Mouse (Mus musculus) hindbrain, embryonic 14.5 days (tissue): Measurements from ENCODE around the gene Nsrp1. TPM values are rescaled to one million over a fixed set of nuclear protein-coding genes. Genes with fewer than 3 reads are reported as not detected.
"Not testable (repeated sequence)": the region's sequence is repeated elsewhere in the genome, so short reads cannot be mapped to it uniquely, and the experiment has no call there.

Experiments used
- ATAC-seq: fragments of 200-750 bp; cut with Nextera tagmentation; 2 replicates; pipeline ENCODE4 v1.8.0; 2017; ENCODE audit warnings: moderate number of reproducible peaks, mild to moderate bottlenecking, moderate TSS enrichment, moderate library complexity; ENCODE audit not compliant: low FRiP score
- DNase-seq: peaks from one replicate; pipeline ENCODE4 v3.0.0-alpha.2; 2015; ENCODE audit warnings: low spot score
- H3K27ac ChIP-seq: fragments of 300-500 bp; sonication (generic); 2 replicates; pipeline ENCODE4 v1.5.1; 2014; ENCODE audit warnings: mild to moderate bottlenecking, moderate library complexity
- H3K27me3 ChIP-seq: fragments of 300-500 bp; sonication (generic); 2 replicates; pipeline ENCODE4 v1.6.1; 2014; ENCODE audit warnings: mild to moderate bottlenecking, low read length, mixed read lengths; ENCODE audit not compliant: control insufficient read depth, insufficient read depth
- H3K36me3 ChIP-seq: fragments of 300-500 bp; sonication (generic); replicated peaks from 2 replicates; pipeline ENCODE4 v1.6.1; 2014; ENCODE audit not compliant: control insufficient read depth, insufficient read depth
- H3K4me1 ChIP-seq: fragments of 300-500 bp; sonication (generic); replicated peaks from 2 replicates; pipeline ENCODE4 v1.6.1; 2014; ENCODE audit warnings: antibody characterized with exemption, low read length, mixed read lengths; ENCODE audit not compliant: control insufficient read depth, insufficient read depth
- H3K4me2 ChIP-seq: fragments of 300-500 bp; sonication (generic); replicated peaks from 2 replicates; pipeline ENCODE4 v1.6.1; 2014; ENCODE audit warnings: mild to moderate bottlenecking, moderate library complexity
- H3K4me3 ChIP-seq: fragments of 300-500 bp; sonication (generic); replicated peaks from 2 replicates; pipeline ENCODE4 v1.5.1; 2014; ENCODE audit warnings: mild to moderate bottlenecking, low read length
- H3K9ac ChIP-seq: fragments of 300-500 bp; sonication (generic); 2 replicates; pipeline ENCODE4 v1.6.1; 2014
- H3K9me3 ChIP-seq: fragments of 300-500 bp; sonication (generic); 2 replicates; pipeline ENCODE4 v1.6.1; 2016; ENCODE audit warnings: low read length; ENCODE audit not compliant: control insufficient read depth
- WGBS: fragments of 180-500 bp; shearing (Covaris S2); extraction: QIAGEN DNeasy Blood & Tissue Kit; methylation state at CpG from one replicate; pipeline ENCODE4 v1.1.7; 2014; 5-methylcytosine and 5-hydroxymethylcytosine counted together
- polyA plus RNA-seq: library from polyadenylated mRNA; unstranded; fragments of >200 nt; fragmentation: Nextera tagmentation; extraction: Ambion mirVana; gene quantifications from 2 replicates; pipeline ENCODE4 v1.2.1, GENCODE M21; 2014

The Nsrp1 gene
- polyA plus RNA-seq, 1 experiment from 2014 or later, result 45.6 TPM

GRCm38 (mm10) chr11:77095206-77095605 is 17.0 kb upstream of the Nsrp1 start:
- Histone ChIP-seq H3K4me1 (0 out of 2 replicates have a peak, but pooled peaks cover 4% of the 10 kb centered on the region), H3K4me2 (no peak overlapping the region), H3K27me3 (0 out of 2 replicates have a peak, but pooled peaks cover 5% of the 10 kb centered on the region), H3K4me3 (no peak overlapping the region), H3K36me3 (no peaks in the 10 kb centered on the region), H3K9ac (no peak overlapping the region), H3K27ac (no peak overlapping the region), H3K9me3 (no peaks in the 10 kb centered on the region)
- 72% methylated on average over 7 of the region's 10 CpGs for WGBS
- ATAC-seq, result no peak
- DNase-seq, result no peak

GRCm38 (mm10) chr11:77094136-77094535 is 15.9 kb upstream of the Nsrp1 start:
- Histone ChIP-seq H3K9ac (no peak overlapping the region), H3K4me1 (0 out of 2 replicates have a peak, but pooled peaks cover 4% of the 10 kb centered on the region), H3K36me3 (no peaks in the 10 kb centered on the region), H3K9me3 (no peaks in the 10 kb centered on the region), H3K4me3 (no peak overlapping the region), H3K27me3 (0 out of 2 replicates have a peak, but pooled peaks cover 1% of the 10 kb centered on the region), H3K4me2 (no peak overlapping the region), H3K27ac (no peak overlapping the region)
- DNase-seq, result no peak
- 77% methylated on average over 8 of the region's 8 CpGs for WGBS
- no peak for ATAC-seq

GRCm38 (mm10) chr11:77093208-77093607 is 15.0 kb upstream of the Nsrp1 start:
- Histone ChIP-seq H3K4me1 (0 out of 2 replicates have a peak, but pooled peaks cover 4% of the 10 kb centered on the region), H3K9ac (no peak overlapping the region; the same call in 1 of the 2 replicates), H3K9me3 (no peaks in the 10 kb centered on the region), H3K36me3 (no peaks in the 10 kb centered on the region), H3K4me2 (peak overlapping the region; percentile 48), H3K4me3 (no peak overlapping the region; the same call in 1 of the 2 replicates), H3K27ac (no peak overlapping the region), H3K27me3 (no peaks in the 10 kb centered on the region)
- ATAC-seq (no peak), DNase-seq (peak; percentile 75)
- 2% methylated on average over 11 of the region's 11 CpGs for WGBS

- no peaks in the 10 kb centered on the region for H3K36me3 ChIP-seq
- H3K9me3 ChIP-seq, result no peaks in the 10 kb centered on the region
- no peak overlapping the region for H3K9ac ChIP-seq
- 0 out of 2 replicates have a peak, but pooled peaks cover 4% of the 10 kb centered on the region for H3K4me1 ChIP-seq
- no peak overlapping the region for H3K4me3 ChIP-seq
- WGBS, result 81% methylated on average over 2 of the region's 2 CpGs
- DNase-seq (no peak), ATAC-seq (no peak)
- H3K27me3 ChIP-seq, result no peaks in the 10 kb centered on the region
- H3K27ac ChIP-seq, result no peak overlapping the region
- no peak overlapping the region for H3K4me2 ChIP-seq
These were observed 10.9 kb upstream of the Nsrp1 start for GRCm38 (mm10) chr11:77089162-77089561.

- 88% methylated on average over 2 of the region's 2 CpGs for WGBS
These were observed 8.8 kb upstream of the Nsrp1 start for GRCm38 (mm10) chr11:77087004-77087403.

GRCm38 (mm10) chr11:77084001-77084682 is 5.9 kb upstream of the Nsrp1 start:
- DNase-seq (no peak), ATAC-seq (no peak)
- H3K4me3 ChIP-seq, result no peak overlapping the region
- no peak overlapping the region for H3K4me2 ChIP-seq
- WGBS, result 62% methylated on average over 5 of the region's 5 CpGs
- H3K9ac ChIP-seq, result no peak overlapping the region
- H3K4me1 ChIP-seq, result no peaks in the 10 kb centered on the region
- H3K27ac ChIP-seq, result no peak overlapping the region
- H3K27me3 ChIP-seq, result 0 out of 2 replicates have a peak, but pooled peaks cover 3% of the 10 kb centered on the region
- no peaks in the 10 kb centered on the region for H3K9me3 ChIP-seq
- no peaks in the 10 kb centered on the region for H3K36me3 ChIP-seq

More at GRCm38 (mm10) chr11:77087004-77087403, 8.8 kb upstream of the Nsrp1 start:
- no peak overlapping the region for H3K9ac ChIP-seq
- H3K36me3 ChIP-seq, result no peaks in the 10 kb centered on the region
- DNase-seq, result no peak
- no peak overlapping the region for H3K4me3 ChIP-seq
- no peaks in the 10 kb centered on the region for H3K9me3 ChIP-seq
- no peak for ATAC-seq
- no peaks in the 10 kb centered on the region for H3K4me1 ChIP-seq
- H3K27me3 ChIP-seq, result no peaks in the 10 kb centered on the region
- H3K4me2 ChIP-seq, result no peak overlapping the region
- H3K27ac ChIP-seq, result no peak overlapping the region

- ATAC-seq, result no peak
- no peak overlapping the region for H3K27ac ChIP-seq
- no peaks in the 10 kb centered on the region for H3K9me3 ChIP-seq
- no peak for DNase-seq
- H3K4me2 ChIP-seq, result no peak overlapping the region
- H3K4me1 ChIP-seq, result no peaks in the 10 kb centered on the region; the same call in 1 of the 2 replicates
- H3K27me3 ChIP-seq, result 0 out of 2 replicates have a peak, but pooled peaks cover 3% of the 10 kb centered on the region
- no peak overlapping the region for H3K4me3 ChIP-seq
- H3K36me3 ChIP-seq, result peaks cover 19% of the 10 kb centered on the region
- H3K9ac ChIP-seq, result no peak overlapping the region
- WGBS, result 94% methylated on average over 1 of the region's 1 CpGs
These were observed 1.1 kb upstream of the Nsrp1 start for GRCm38 (mm10) chr11:77079361-77079760.

- DNase-seq, result no peak
- WGBS, result 1% methylated on average over 16 of the region's 16 CpGs
- no peak; the same call in 1 of the 2 replicates for ATAC-seq
These were observed 443 bp downstream of the Nsrp1 start for GRCm38 (mm10) chr11:77077792-77078191.

GRCm38 (mm10) chr11:77077331-77077730 is 904 bp downstream of the Nsrp1 start:
- not testable (repeated sequence) for DNase-seq, H3K27me3 ChIP-seq, H3K4me1 ChIP-seq, H3K9me3 ChIP-seq, H3K27ac ChIP-seq, ATAC-seq
- Histone ChIP-seq H3K4me2 (peak overlapping the region; percentile 67), H3K4me3 (peak overlapping the region; percentile 64), H3K9ac (peak overlapping the region; percentile 70), H3K36me3 (peaks cover 33% of the 10 kb centered on the region)
- WGBS, result 45% methylated on average over 4 of the region's 4 CpGs

More at GRCm38 (mm10) chr11:77077792-77078191, 443 bp downstream of the Nsrp1 start:
- no peaks in the 10 kb centered on the region; the same call in 1 of the 2 replicates for H3K4me1 ChIP-seq
- H3K4me2 ChIP-seq, result peak overlapping the region; percentile 67
- 0 out of 2 replicates have a peak, but pooled peaks cover 3% of the 10 kb centered on the region for H3K27me3 ChIP-seq
- peak overlapping the region; percentile 70 for H3K9ac ChIP-seq
- H3K27ac ChIP-seq, result peak overlapping the region; percentile 90
- no peaks in the 10 kb centered on the region for H3K9me3 ChIP-seq
- peaks cover 31% of the 10 kb centered on the region for H3K36me3 ChIP-seq
- peak overlapping the region; percentile 64 for H3K4me3 ChIP-seq
